In genomic region chr11:70410297-70410643, GRCm38 (mm10) we compare ENCODE assay signal across 8 mouse cellular contexts. TPM values are rescaled to one million over a fixed set of nuclear protein-coding genes. Genes with fewer than 3 reads are reported as not detected.
A peak's percentile ranks its signal among the peaks of the same experiment; 100 is the strongest.
DNase-seq lines count a peak whose midpoint lies in the region; ATAC-seq and TF ChIP-seq lines count a peak whose summit lies in the region.

No protein-coding gene starts in this region.

- ATAC-seq in lung, embryonic 16.5 days (ENCODE audit: low read depth) = 0 out of 2 replicates have a peak, but pooled peaks have one; percentile 8
- no peak for ATAC-seq in limb, embryonic 13.5 days (ENCODE audit: low FRiP score, low read depth)

- H3K27me3 ChIP-seq in lung, embryonic 16.5 days (ENCODE audit: control insufficient read depth, insufficient read depth, low read depth, low read length) = no peaks in the 10 kb centered on the region
- H3K27me3 ChIP-seq in erythroblast, embryonic 14.5 days (ENCODE audit: control insufficient read depth) = no peaks in the 10 kb centered on the region; the same call in 1 of the 2 replicates
- no peaks in the 10 kb centered on the region for H3K27me3 ChIP-seq in limb, embryonic 13.5 days

- peak overlapping the region; percentile 95 for H3K4me3 ChIP-seq in lung, embryonic 16.5 days (ENCODE audit: low read length)
- H3K4me3 ChIP-seq in erythroblast, embryonic 14.5 days (replicated peaks) = peak overlapping the region; percentile 94
- peak overlapping the region; percentile 99 for H3K4me3 ChIP-seq in limb, embryonic 13.5 days
- H3K4me3 ChIP-seq in olfactory bulb, adult 2 months (ENCODE audit: insufficient read depth, low read depth, low read length) = peak overlapping the region; percentile 84

- TF ChIP-seq POLR2A in olfactory bulb, adult 2 months (IDR thresholded peaks at IDR 0.05; ENCODE audit: insufficient read depth, low read depth, low read length) = no peak

- H3K4me1 ChIP-seq in lung, embryonic 16.5 days (replicated peaks; ENCODE audit: control insufficient read depth, insufficient read depth, low read length) = peaks cover 17% of the 10 kb centered on the region
- peaks cover 36% of the 10 kb centered on the region for H3K4me1 ChIP-seq in erythroblast, embryonic 14.5 days (ENCODE audit: control insufficient read depth)
- peaks cover 25% of the 10 kb centered on the region for H3K4me1 ChIP-seq in limb, embryonic 13.5 days
- H3K4me1 ChIP-seq in olfactory bulb, adult 2 months (ENCODE audit: control insufficient read depth, insufficient read depth, low read length) = peaks cover 2% of the 10 kb centered on the region

- 58% methylated on average over 6 of the region's 6 CpGs for WGBS in lung, embryonic 16.5 days
- 62% methylated on average over 6 of the region's 6 CpGs for WGBS in limb, embryonic 13.5 days
- 61% methylated on average over 6 of the region's 6 CpGs for WGBS in olfactory bulb, adult 2 months

- peak overlapping the region; percentile 99 for H3K9ac ChIP-seq in lung, embryonic 16.5 days (ENCODE audit: low read length)
- peak overlapping the region; percentile 96; the same call in 1 of the 2 replicates for H3K9ac ChIP-seq in limb, embryonic 13.5 days

- no peaks in the 10 kb centered on the region for H3K9me3 ChIP-seq in lung, embryonic 16.5 days (ENCODE audit: control insufficient read depth, low read length)
- no peaks in the 10 kb centered on the region for H3K9me3 ChIP-seq in erythroblast, embryonic 14.5 days (ENCODE audit: control insufficient read depth, low read length)
- no peaks in the 10 kb centered on the region for H3K9me3 ChIP-seq in limb, embryonic 13.5 days

- peak overlapping the region; percentile 77 for H3K4me2 ChIP-seq in lung, embryonic 16.5 days (ENCODE audit: low read depth, low read length)
- H3K4me2 ChIP-seq in limb, embryonic 13.5 days (replicated peaks) = peak overlapping the region; percentile 95

- no peak for TF ChIP-seq CTCF in olfactory bulb, adult 2 months (IDR thresholded peaks at IDR 0.05; ENCODE audit: insufficient read depth, low read depth, low read length)

- no peak for DNase-seq in lung, postnatal 14 days
- DNase-seq in right cerebral cortex, adult 18-20 months = no peak
- DNase-seq in cerebellum, adult 9-11 months = no peak
- DNase-seq in kidney, adult 11 months = no peak

- H3K27ac ChIP-seq in lung, embryonic 16.5 days (ENCODE audit: low read length) = peak overlapping the region; percentile 82
- H3K27ac ChIP-seq in limb, embryonic 13.5 days = no peak overlapping the region
- H3K27ac ChIP-seq in olfactory bulb, adult 2 months (ENCODE audit: insufficient read depth, low read depth, low read length) = no peak overlapping the region

- 0 out of 2 replicates have a peak, but pooled peaks cover 3% of the 10 kb centered on the region for H3K36me3 ChIP-seq in lung, embryonic 16.5 days (ENCODE audit: control insufficient read depth, insufficient read depth, low read length)
- H3K36me3 ChIP-seq in erythroblast, embryonic 14.5 days (ENCODE audit: control insufficient read depth) = peaks cover 23% of the 10 kb centered on the region
- peaks cover 8% of the 10 kb centered on the region for H3K36me3 ChIP-seq in limb, embryonic 13.5 days

RNA-seq across cellular contexts. Expression of gene Pelp1, which starts 0.4 kb away (rescaled TPM):
- polyA plus RNA-seq in lung, embryonic 16.5 days (2015; fragmentation: Nextera tagmentation; extraction: Ambion mirVana) = 36.3 and 37.3 TPM in 2 replicates
- polyA plus RNA-seq in erythroblast, embryonic 14.5 days (2012) = 2.9 and 3.5 TPM in 2 replicates
- polyA plus RNA-seq in limb, embryonic 13.5 days (2015; fragmentation: Nextera tagmentation; extraction: Ambion mirVana) = 40.0 and 41.8 TPM in 2 replicates
- not detected in 2 replicates for polyA plus RNA-seq in olfactory bulb, adult 2 months (2012; ENCODE audit: insufficient read depth, insufficient read length, low replicate concordance, missing spikeins)

RNA-seq across cellular contexts. Expression of gene Arrb2, which starts 22.2 kb away (rescaled TPM):
- polyA plus RNA-seq in lung, embryonic 16.5 days (2015; fragmentation: Nextera tagmentation; extraction: Ambion mirVana) = 14.1 and 15.0 TPM in 2 replicates
- 7.9 and 11.5 TPM in 2 replicates for polyA plus RNA-seq in erythroblast, embryonic 14.5 days (2012)
- 22.8 and 24.1 TPM in 2 replicates for polyA plus RNA-seq in limb, embryonic 13.5 days (2015; fragmentation: Nextera tagmentation; extraction: Ambion mirVana)
- not detected in 2 replicates for polyA plus RNA-seq in olfactory bulb, adult 2 months (2012; ENCODE audit: insufficient read depth, insufficient read length, low replicate concordance, missing spikeins)

RNA-seq across cellular contexts. Expression of gene Med11, which starts 41.4 kb away (rescaled TPM):
- 39.8 and 43.7 TPM in 2 replicates for polyA plus RNA-seq in lung, embryonic 16.5 days (2015; fragmentation: Nextera tagmentation; extraction: Ambion mirVana)
- polyA plus RNA-seq in erythroblast, embryonic 14.5 days (2012) = 1.1 and 2.3 TPM in 2 replicates
- polyA plus RNA-seq in limb, embryonic 13.5 days (2015; fragmentation: Nextera tagmentation; extraction: Ambion mirVana) = 42.4 and 45.9 TPM in 2 replicates
- not detected in 2 replicates for polyA plus RNA-seq in olfactory bulb, adult 2 months (2012; ENCODE audit: insufficient read depth, insufficient read length, low replicate concordance, missing spikeins)

RNA-seq across cellular contexts. Expression of gene Zmynd15, which starts 49.0 kb away (rescaled TPM):
- polyA plus RNA-seq in lung, embryonic 16.5 days (2015; fragmentation: Nextera tagmentation; extraction: Ambion mirVana) = 0.48 and 1.0 TPM in 2 replicates
- polyA plus RNA-seq in erythroblast, embryonic 14.5 days (2012) = 0.02 TPM in 1 of 2 replicates, not detected in the other
- polyA plus RNA-seq in limb, embryonic 13.5 days (2015; fragmentation: Nextera tagmentation; extraction: Ambion mirVana) = 0.62 and 0.75 TPM in 2 replicates
- not detected in 2 replicates for polyA plus RNA-seq in olfactory bulb, adult 2 months (2012; ENCODE audit: insufficient read depth, insufficient read length, low replicate concordance, missing spikeins)

RNA-seq across cellular contexts. Expression of gene Cxcl16, which starts 49.5 kb away (rescaled TPM):
- 7.5 and 8.3 TPM in 2 replicates for polyA plus RNA-seq in lung, embryonic 16.5 days (2015; fragmentation: Nextera tagmentation; extraction: Ambion mirVana)
- polyA plus RNA-seq in erythroblast, embryonic 14.5 days (2012) = not detected in 2 replicates
- 2.7 and 3.9 TPM in 2 replicates for polyA plus RNA-seq in limb, embryonic 13.5 days (2015; fragmentation: Nextera tagmentation; extraction: Ambion mirVana)
- polyA plus RNA-seq in olfactory bulb, adult 2 months (2012; ENCODE audit: insufficient read depth, insufficient read length, low replicate concordance, missing spikeins) = not detected in 2 replicates

Comparison
In these comparisons a context has a peak if more than half of its experiments do, and no peak if none do; other contexts are left out.
1. RNA of gene Med11, which starts 41.4 kb away (polyA plus RNA-seq): 42.4 to 45.9 TPM in limb, embryonic 13.5 days and 39.8 to 43.7 TPM in lung, embryonic 16.5 days; 1.1 to 2.3 TPM in erythroblast, embryonic 14.5 days and not detected in olfactory bulb, adult 2 months; every median in the first group is over 10 times any median in the second.
2. Peak in every context shown above with its lines, with median percentiles within 50 percentile points of each other: H3K4me3 ChIP-seq.